Mouse (Mus musculus) monocyte, adult 2 months (primary cell): Measurements from ENCODE around the gene Xk.
"Not testable (repeated sequence)": the region's sequence is repeated elsewhere in the genome, so short reads cannot be mapped to it uniquely, and the experiment has no call there.

Source experiments
- DNase-seq, 2 experiments: peaks; one replicate each; pipeline ENCODE4 v3.0.0; 2022; ENCODE audit warnings: low spot score in 2 of 2, low read depth in 1 of 2

The Xk gene

GRCm38 (mm10) chrX:9316457-9316856 is 43.9 kb downstream of the Xk start:
- not testable (repeated sequence) for DNase-seq

- DNase-seq, result not testable (repeated sequence)
Observed at GRCm38 (mm10) chrX:9327954-9328353, 55.4 kb downstream of the Xk start.

- DNase-seq, result not testable (repeated sequence)
Observed at GRCm38 (mm10) chrX:9332366-9332962, 59.9 kb downstream of the Xk start.

GRCm38 (mm10) chrX:9333035-9333434 is 60.5 kb downstream of the Xk start:
- DNase-seq, result peak in 1 of 2 experiments; percentile 48

- DNase-seq, result not testable (repeated sequence)
Observed at GRCm38 (mm10) chrX:9334996-9335395, 62.4 kb downstream of the Xk start.

GRCm38 (mm10) chrX:9350327-9350726 is 77.8 kb downstream of the Xk start, which contains the start of gene H2al1k:
Gene H2al1k, plus strand, starts transcription at chrX:9350627.
- DNase-seq, result not testable (repeated sequence)
